Mouse (Mus musculus) lung, postnatal 0 days (tissue): ENCODE data around the gene Tmem214. TPM values are rescaled to one million over a fixed set of nuclear protein-coding genes. Genes with fewer than 3 reads are reported as not detected.
A peak's percentile ranks its signal among the peaks of the same experiment; 100 is the strongest.

Experiments
- ATAC-seq: fragments of 200-750 bp; cut with Nextera tagmentation; 2 replicates; pipeline ENCODE4 v1.8.0; 2017; ENCODE audit warnings: moderate library complexity
- DNase-seq: peaks from one replicate; pipeline ENCODE4 v3.0.0-alpha.2; 2016; ENCODE audit warnings: low spot score
- H3K27ac ChIP-seq: fragments of 300-500 bp; sonication (generic); 2 replicates; pipeline ENCODE4 v1.5.1; 2014; ENCODE audit warnings: antibody characterized with exemption, mild to moderate bottlenecking, low read length, mixed read lengths
- H3K27me3 ChIP-seq: fragments of 300-500 bp; sonication (generic); replicated peaks from 2 replicates; pipeline ENCODE4 v1.6.1; 2014; ENCODE audit warnings: low read length, mixed read lengths; ENCODE audit not compliant: insufficient read depth
- H3K36me3 ChIP-seq: fragments of 300-500 bp; sonication (generic); 2 replicates; pipeline ENCODE4 v1.6.1; 2014; ENCODE audit warnings: low read length, mixed read lengths; ENCODE audit not compliant: insufficient read depth
- H3K4me1 ChIP-seq: fragments of 300-500 bp; sonication (generic); 2 replicates; pipeline ENCODE4 v1.6.1; 2014; ENCODE audit warnings: antibody characterized with exemption, low read depth, low read length, mixed read lengths; ENCODE audit not compliant: insufficient read depth
- H3K4me2 ChIP-seq: fragments of 300-500 bp; sonication (generic); replicated peaks from 2 replicates; pipeline ENCODE4 v1.6.1; 2014; ENCODE audit warnings: low read depth, mild to moderate bottlenecking, low read length, moderate library complexity, mixed read lengths
- H3K4me3 ChIP-seq: fragments of 300-500 bp; sonication (generic); 2 replicates; pipeline ENCODE4 v1.5.1; 2014; ENCODE audit warnings: low read depth, low read length
- H3K9ac ChIP-seq: fragments of 300-500 bp; sonication (generic); replicated peaks from 2 replicates; pipeline ENCODE4 v1.6.1; 2014; ENCODE audit warnings: low read depth, mild to moderate bottlenecking
- H3K9me3 ChIP-seq: fragments of 300-500 bp; sonication (generic); 2 replicates; pipeline ENCODE4 v1.6.1; 2016; ENCODE audit warnings: low read length, mixed read lengths
- CTCF ChIP-seq: IDR thresholded peaks from 2 replicates; pipeline ENCODE4 v1.5.1; 2016; ENCODE audit warnings: antibody characterized with exemption, mild to moderate bottlenecking
- EP300 ChIP-seq: IDR thresholded peaks from 2 replicates; pipeline ENCODE4 v1.6.1; 2016; ENCODE audit warnings: antibody characterized with exemption, mild to moderate bottlenecking, control low read depth
- WGBS: fragments of 180-500 bp; shearing (Covaris S2); extraction: QIAGEN DNeasy Blood & Tissue Kit; methylation state at CpG from one replicate; pipeline ENCODE4 v1.1.7; 2014; 5-methylcytosine and 5-hydroxymethylcytosine counted together
- polyA plus RNA-seq: library from polyadenylated mRNA; unstranded; fragments of >200 nt; fragmentation: Nextera tagmentation; extraction: Ambion mirVana; gene quantifications from 2 replicates; pipeline ENCODE4 v1.2.1, GENCODE M21; 2015

The Tmem214 gene
- polyA plus RNA-seq, 1 experiment from 2014 or later = 58.2 TPM

GRCm38 (mm10) chr5:30910481-30910880 lies 42.7 kb downstream of the Tmem214 start:
- Histone ChIP-seq H3K4me2 (no peak overlapping the region), H3K27ac (no peak overlapping the region), H3K9me3 (no peaks in the 10 kb centered on the region), H3K4me3 (no peak overlapping the region), H3K36me3 (no peaks in the 10 kb centered on the region), H3K27me3 (no peaks in the 10 kb centered on the region), H3K9ac (no peak overlapping the region), H3K4me1 (peaks cover 16% of the 10 kb centered on the region)
- DNase-seq = no peak
- TF ChIP-seq CTCF (no peak), EP300 (no peak)
- ATAC-seq = no peak

- no peaks in the 10 kb centered on the region for H3K36me3 ChIP-seq
- H3K9ac ChIP-seq = no peak overlapping the region
- H3K4me1 ChIP-seq = peaks cover 19% of the 10 kb centered on the region
- ATAC-seq = no peak
- H3K9me3 ChIP-seq = no peaks in the 10 kb centered on the region
- TF ChIP-seq EP300 (no peak), CTCF (no peak)
- peak overlapping the region; percentile 82 for H3K27ac ChIP-seq
- no peaks in the 10 kb centered on the region for H3K27me3 ChIP-seq
- 43% methylated on average over 5 of the region's 5 CpGs for WGBS
- no peak overlapping the region for H3K4me2 ChIP-seq
- no peak overlapping the region for H3K4me3 ChIP-seq
- peak; percentile 21 for DNase-seq
These were observed 44.3 kb downstream of the Tmem214 start for GRCm38 (mm10) chr5:30912156-30912555.

GRCm38 (mm10) chr5:30913060-30913841 lies 45.4 kb downstream of the Tmem214 start, which contains the start of gene Emilin1:
Gene Emilin1, plus strand, starts transcription at chr5:30913402.
- DNase-seq (peak; percentile 95), ATAC-seq (peak; percentile 69)
- H3K27ac ChIP-seq = peak within 1 kb of the TSS; percentile 82
- H3K27me3 ChIP-seq = no peaks in the 10 kb centered on the region
- WGBS = 10% methylated on average over 12 of the region's 13 CpGs
- H3K4me3 ChIP-seq = peak within 1 kb of the TSS; percentile 43
- H3K4me1 ChIP-seq = peaks cover 15% of the 10 kb centered on the region
- no peaks in the 10 kb centered on the region for H3K9me3 ChIP-seq
- peaks cover 6% of the 10 kb centered on the region; the same call in 1 of the 2 replicates for H3K36me3 ChIP-seq
- H3K4me2 ChIP-seq = peak within 1 kb of the TSS; percentile 54
- peak within 1 kb of the TSS; percentile 29 for H3K9ac ChIP-seq
- TF ChIP-seq EP300 = no peak
- peak; percentile 30 for TF ChIP-seq CTCF

GRCm38 (mm10) chr5:30914101-30914635 lies 46.4 kb downstream of the Tmem214 start:
- ATAC-seq (no peak), DNase-seq (no peak)
- H3K4me1 ChIP-seq = peaks cover 12% of the 10 kb centered on the region; the same call in 1 of the 2 replicates
- no peak for TF ChIP-seq EP300
- H3K27me3 ChIP-seq = no peaks in the 10 kb centered on the region
- H3K36me3 ChIP-seq = peaks cover 8% of the 10 kb centered on the region; the same call in 1 of the 2 replicates
- H3K9me3 ChIP-seq = no peaks in the 10 kb centered on the region
- WGBS = 20% methylated on average over 7 of the region's 7 CpGs
- peak overlapping the region; percentile 29 for H3K9ac ChIP-seq
- peak overlapping the region; percentile 43 for H3K4me3 ChIP-seq
- peak overlapping the region; percentile 82 for H3K27ac ChIP-seq
- peak overlapping the region; percentile 54 for H3K4me2 ChIP-seq

GRCm38 (mm10) chr5:30914849-30915248 lies 47.0 kb downstream of the Tmem214 start:
- TF ChIP-seq EP300 (no peak), CTCF (no peak)
- peak overlapping the region; percentile 54 for H3K4me2 ChIP-seq
- WGBS = 41% methylated on average over 6 of the region's 6 CpGs
- ATAC-seq (no peak), DNase-seq (peak; percentile 24)
- H3K9ac ChIP-seq = peak overlapping the region; percentile 29; the same call in 1 of the 2 replicates
- peaks cover 12% of the 10 kb centered on the region; the same call in 1 of the 2 replicates for H3K4me1 ChIP-seq
- H3K4me3 ChIP-seq = peak overlapping the region; percentile 43
- H3K9me3 ChIP-seq = no peaks in the 10 kb centered on the region
- H3K36me3 ChIP-seq = peaks cover 11% of the 10 kb centered on the region; the same call in 1 of the 2 replicates
- H3K27ac ChIP-seq = peak overlapping the region; percentile 82
- no peaks in the 10 kb centered on the region for H3K27me3 ChIP-seq

- TF ChIP-seq EP300 (no peak), CTCF (no peak)
- H3K27me3 ChIP-seq = no peaks in the 10 kb centered on the region
- peak; percentile 19 for DNase-seq
- peak overlapping the region; percentile 29; the same call in 1 of the 2 replicates for H3K9ac ChIP-seq
- H3K27ac ChIP-seq = peak overlapping the region; percentile 82
- peaks cover 12% of the 10 kb centered on the region; the same call in 1 of the 2 replicates for H3K4me1 ChIP-seq
- H3K36me3 ChIP-seq = peaks cover 12% of the 10 kb centered on the region; the same call in 1 of the 2 replicates
- H3K9me3 ChIP-seq = no peaks in the 10 kb centered on the region
- WGBS = 31% methylated on average over 9 of the region's 9 CpGs
- H3K4me3 ChIP-seq = peak overlapping the region; percentile 43
- H3K4me2 ChIP-seq = peak overlapping the region; percentile 54
- ATAC-seq = no peak
These were observed 47.6 kb downstream of the Tmem214 start for GRCm38 (mm10) chr5:30915456-30915855.
